Mouse (Mus musculus): ENCODE data around the gene Agbl1. TPM values are rescaled to one million over a fixed set of nuclear protein-coding genes. Genes with fewer than 3 reads are reported as not detected.

Agbl1 gene
- total RNA-seq, 1 experiment from 2014 or later = 0.10 TPM

- ATAC-seq (replicated peaks in 1 of 2; ENCODE audit: insufficient read depth in 1 of 2, low FRiP score in 2 of 2, low TSS enrichment in 1 of 2, low read depth in 1 of 2, poor library complexity in 2 of 2, severe bottlenecking in 2 of 2) = peak; percentile 97 to 98
Measured at GRCm38 (mm10) chr7:77095153-77095552, 865.5 kb downstream of the Agbl1 start.

- ATAC-seq (replicated peaks in 1 of 2; ENCODE audit: insufficient read depth in 1 of 2, low FRiP score in 2 of 2, low TSS enrichment in 1 of 2, low read depth in 1 of 2, poor library complexity in 2 of 2, severe bottlenecking in 2 of 2) = no peak
Measured at GRCm38 (mm10) chr7:77114021-77114420, 884.3 kb downstream of the Agbl1 start.

- ATAC-seq (replicated peaks in 1 of 2; ENCODE audit: insufficient read depth in 1 of 2, low FRiP score in 2 of 2, low TSS enrichment in 1 of 2, low read depth in 1 of 2, poor library complexity in 2 of 2, severe bottlenecking in 2 of 2) = no peak
Measured at GRCm38 (mm10) chr7:77129045-77129444, 899.4 kb downstream of the Agbl1 start.

GRCm38 (mm10) chr7:77131950-77132349 lies 902.3 kb downstream of the Agbl1 start:
- ATAC-seq (replicated peaks in 1 of 2; ENCODE audit: insufficient read depth in 1 of 2, low FRiP score in 2 of 2, low TSS enrichment in 1 of 2, low read depth in 1 of 2, poor library complexity in 2 of 2, severe bottlenecking in 2 of 2) = peak; percentile 60 to 69

- peak; percentile 91 to 92 for ATAC-seq (replicated peaks in 1 of 2; ENCODE audit: insufficient read depth in 1 of 2, low FRiP score in 2 of 2, low TSS enrichment in 1 of 2, low read depth in 1 of 2, poor library complexity in 2 of 2, severe bottlenecking in 2 of 2)
Measured at GRCm38 (mm10) chr7:77132615-77133420, 903.1 kb downstream of the Agbl1 start.

GRCm38 (mm10) chr7:77134860-77135259 lies 905.2 kb downstream of the Agbl1 start:
- no peak for ATAC-seq (replicated peaks in 1 of 2; ENCODE audit: insufficient read depth in 1 of 2, low FRiP score in 2 of 2, low TSS enrichment in 1 of 2, low read depth in 1 of 2, poor library complexity in 2 of 2, severe bottlenecking in 2 of 2)

- no peak for ATAC-seq (replicated peaks in 1 of 2; ENCODE audit: insufficient read depth in 1 of 2, low FRiP score in 2 of 2, low TSS enrichment in 1 of 2, low read depth in 1 of 2, poor library complexity in 2 of 2, severe bottlenecking in 2 of 2)
Measured at GRCm38 (mm10) chr7:77138707-77139106, 909.0 kb downstream of the Agbl1 start.

GRCm38 (mm10) chr7:77147527-77147926 lies 917.8 kb downstream of the Agbl1 start:
- ATAC-seq (replicated peaks in 1 of 2; ENCODE audit: insufficient read depth in 1 of 2, low FRiP score in 2 of 2, low TSS enrichment in 1 of 2, low read depth in 1 of 2, poor library complexity in 2 of 2, severe bottlenecking in 2 of 2) = no peak

- no peak for ATAC-seq (replicated peaks in 1 of 2; ENCODE audit: insufficient read depth in 1 of 2, low FRiP score in 2 of 2, low TSS enrichment in 1 of 2, low read depth in 1 of 2, poor library complexity in 2 of 2, severe bottlenecking in 2 of 2)
Measured at GRCm38 (mm10) chr7:77148820-77149219, 919.1 kb downstream of the Agbl1 start.

GRCm38 (mm10) chr7:77149846-77150245 lies 920.2 kb downstream of the Agbl1 start:
- ATAC-seq (replicated peaks in 1 of 2; ENCODE audit: insufficient read depth in 1 of 2, low FRiP score in 2 of 2, low TSS enrichment in 1 of 2, low read depth in 1 of 2, poor library complexity in 2 of 2, severe bottlenecking in 2 of 2) = no peak

- ATAC-seq (replicated peaks in 1 of 2; ENCODE audit: insufficient read depth in 1 of 2, low FRiP score in 2 of 2, low TSS enrichment in 1 of 2, low read depth in 1 of 2, poor library complexity in 2 of 2, severe bottlenecking in 2 of 2) = no peak
Measured at GRCm38 (mm10) chr7:77152393-77152792, 922.7 kb downstream of the Agbl1 start.

- peak; percentile 74 to 85 for ATAC-seq (replicated peaks in 1 of 2; ENCODE audit: insufficient read depth in 1 of 2, low FRiP score in 2 of 2, low TSS enrichment in 1 of 2, low read depth in 1 of 2, poor library complexity in 2 of 2, severe bottlenecking in 2 of 2)
Measured at GRCm38 (mm10) chr7:77152909-77153308, 923.2 kb downstream of the Agbl1 start.

GRCm38 (mm10) chr7:77164921-77165320 lies 935.2 kb downstream of the Agbl1 start:
- no peak for ATAC-seq (replicated peaks in 1 of 2; ENCODE audit: insufficient read depth in 1 of 2, low FRiP score in 2 of 2, low TSS enrichment in 1 of 2, low read depth in 1 of 2, poor library complexity in 2 of 2, severe bottlenecking in 2 of 2)

Measured in hematopoietic stem cell, adult 5-6 weeks (primary cell).